Mouse (Mus musculus): ENCODE results near the gene Fchsd2.

- no peak for TF ChIP-seq POLR2A (IDR thresholded peaks at IDR 0.05; ENCODE audit: low read depth, low read length)
- TF ChIP-seq CTCF (IDR thresholded peaks at IDR 0.05; ENCODE audit: extremely low read depth, insufficient read depth, insufficient read length, insufficient replicate concordance): no peak
These were observed 198.5 kb downstream of the Fchsd2 start for GRCm38 (mm10) chr7:101291211-101291610.
